Mouse (Mus musculus): ENCODE data around the gene Gm8947. TPM values are rescaled to one million over a fixed set of nuclear protein-coding genes. Genes with fewer than 3 reads are reported as not detected.
"Not testable (repeated sequence)": the region's sequence is repeated elsewhere in the genome, so short reads cannot be mapped to it uniquely, and the experiment has no call there.

Gm8947 gene
- not detected in 2 replicates for polyA plus RNA-seq (2014; fragmentation: Nextera tagmentation; extraction: Ambion mirVana)

GRCm38 (mm10) chr1:151192075-151192474 lies at the start of gene Gm8947:
TSS of gene Gm8947 (plus strand) at chr1:151192376.
- H3K9me3 ChIP-seq (ENCODE audit: control insufficient read depth, low read length); H3K9ac ChIP-seq (ENCODE audit: low read length); ATAC-seq (ENCODE audit: insufficient number of reproducible peaks, insufficient read depth, low FRiP score, low read depth); H3K27ac ChIP-seq (replicated peaks in 1 of 2; ENCODE audit: control insufficient read depth in 1 of 2, insufficient read depth in 1 of 2, low read depth in 2 of 2, low read length in 2 of 2); H3K36me3 ChIP-seq (ENCODE audit: control insufficient read depth, insufficient read depth, low read length); H3K27me3 ChIP-seq (ENCODE audit: control insufficient read depth, insufficient read depth, low read length); H3K4me1 ChIP-seq (ENCODE audit: control insufficient read depth in 2 of 2, insufficient read depth in 2 of 2, low read length in 2 of 2); H3K4me3 ChIP-seq (ENCODE audit: control insufficient read depth in 1 of 2, insufficient read depth in 1 of 2, low read depth in 1 of 2, low read length in 2 of 2); H3K4me2 ChIP-seq (ENCODE audit: low read length): not testable (repeated sequence)
- no CpG with 5 or more reads among the region's 7 CpGs for WGBS

GRCm38 (mm10) chr1:151144471-151145146 lies 47.6 kb upstream of the Gm8947 start:
- 7% methylated on average over 6 of the region's 6 CpGs for WGBS
- peak overlapping the region; percentile 76 to 85 for H3K27ac ChIP-seq (replicated peaks in 1 of 2; ENCODE audit: control insufficient read depth in 1 of 2, insufficient read depth in 1 of 2, low read depth in 2 of 2, low read length in 2 of 2)
- no peak; the same call in 1 of the 2 replicates for ATAC-seq (ENCODE audit: insufficient number of reproducible peaks, insufficient read depth, low FRiP score, low read depth)

GRCm38 (mm10) chr1:151147801-151148200 lies 44.4 kb upstream of the Gm8947 start:
- Histone ChIP-seq H3K9ac (ENCODE audit: low read length) (no peak overlapping the region), H3K4me1 (ENCODE audit: control insufficient read depth in 2 of 2, insufficient read depth in 2 of 2, low read length in 2 of 2) (peaks cover 6 to 22% of the 10 kb centered on the region in 2 experiments; a peak in 3 of 4 replicates), H3K4me3 (ENCODE audit: control insufficient read depth in 1 of 2, insufficient read depth in 1 of 2, low read depth in 1 of 2, low read length in 2 of 2) (no peak overlapping the region), H3K36me3 (ENCODE audit: control insufficient read depth, insufficient read depth, low read length) (no peaks in the 10 kb centered on the region), H3K27ac (replicated peaks in 1 of 2; ENCODE audit: control insufficient read depth in 1 of 2, insufficient read depth in 1 of 2, low read depth in 2 of 2, low read length in 2 of 2) (no peak overlapping the region), H3K4me2 (ENCODE audit: low read length) (no peak overlapping the region), H3K9me3 (ENCODE audit: control insufficient read depth, low read length) (no peaks in the 10 kb centered on the region), H3K27me3 (ENCODE audit: control insufficient read depth, insufficient read depth, low read length) (no peaks in the 10 kb centered on the region)
- ATAC-seq (ENCODE audit: insufficient number of reproducible peaks, insufficient read depth, low FRiP score, low read depth), result no peak

More at GRCm38 (mm10) chr1:151144471-151145146, 47.6 kb upstream of the Gm8947 start:
- Histone ChIP-seq H3K4me3 (ENCODE audit: control insufficient read depth in 1 of 2, insufficient read depth in 1 of 2, low read depth in 1 of 2, low read length in 2 of 2) (no peak overlapping the region), H3K4me2 (ENCODE audit: low read length) (peak overlapping the region; percentile 26; the same call in 1 of the 2 replicates), H3K9ac (ENCODE audit: low read length) (no peak overlapping the region), H3K36me3 (ENCODE audit: control insufficient read depth, insufficient read depth, low read length) (no peaks in the 10 kb centered on the region), H3K4me1 (ENCODE audit: control insufficient read depth in 2 of 2, insufficient read depth in 2 of 2, low read length in 2 of 2) (peaks cover 6 to 17% of the 10 kb centered on the region in 2 experiments; a peak in 3 of 4 replicates), H3K27me3 (ENCODE audit: control insufficient read depth, insufficient read depth, low read length) (no peaks in the 10 kb centered on the region), H3K9me3 (ENCODE audit: control insufficient read depth, low read length) (no peaks in the 10 kb centered on the region)

- WGBS, result 90% methylated on average over 7 of the region's 7 CpGs
Measured at GRCm38 (mm10) chr1:151150211-151150610, 42.0 kb upstream of the Gm8947 start.

GRCm38 (mm10) chr1:151151089-151151488 lies 41.1 kb upstream of the Gm8947 start:
- Histone ChIP-seq H3K27ac (replicated peaks in 1 of 2; ENCODE audit: control insufficient read depth in 1 of 2, insufficient read depth in 1 of 2, low read depth in 2 of 2, low read length in 2 of 2) (no peak overlapping the region), H3K4me3 (ENCODE audit: control insufficient read depth in 1 of 2, insufficient read depth in 1 of 2, low read depth in 1 of 2, low read length in 2 of 2) (no peak overlapping the region), H3K9me3 (ENCODE audit: control insufficient read depth, low read length) (no peaks in the 10 kb centered on the region), H3K36me3 (ENCODE audit: control insufficient read depth, insufficient read depth, low read length) (no peaks in the 10 kb centered on the region), H3K9ac (ENCODE audit: low read length) (no peak overlapping the region), H3K27me3 (ENCODE audit: control insufficient read depth, insufficient read depth, low read length) (no peaks in the 10 kb centered on the region), H3K4me1 (ENCODE audit: control insufficient read depth in 2 of 2, insufficient read depth in 2 of 2, low read length in 2 of 2) (peaks cover 5 to 9% of the 10 kb centered on the region in 2 experiments), H3K4me2 (ENCODE audit: low read length) (no peak overlapping the region)
- no peak for ATAC-seq (ENCODE audit: insufficient number of reproducible peaks, insufficient read depth, low FRiP score, low read depth)
- 83% methylated on average over 2 of the region's 2 CpGs for WGBS

More at GRCm38 (mm10) chr1:151150211-151150610, 42.0 kb upstream of the Gm8947 start:
- Histone ChIP-seq H3K27me3 (ENCODE audit: control insufficient read depth, insufficient read depth, low read length) (no peaks in the 10 kb centered on the region), H3K4me3 (ENCODE audit: control insufficient read depth in 1 of 2, insufficient read depth in 1 of 2, low read depth in 1 of 2, low read length in 2 of 2) (no peak overlapping the region), H3K27ac (replicated peaks in 1 of 2; ENCODE audit: control insufficient read depth in 1 of 2, insufficient read depth in 1 of 2, low read depth in 2 of 2, low read length in 2 of 2) (no peak overlapping the region), H3K9me3 (ENCODE audit: control insufficient read depth, low read length) (no peaks in the 10 kb centered on the region), H3K9ac (ENCODE audit: low read length) (no peak overlapping the region), H3K36me3 (ENCODE audit: control insufficient read depth, insufficient read depth, low read length) (no peaks in the 10 kb centered on the region), H3K4me1 (ENCODE audit: control insufficient read depth in 2 of 2, insufficient read depth in 2 of 2, low read length in 2 of 2) (peaks cover 3 to 9% of the 10 kb centered on the region in 2 experiments; a peak in 3 of 4 replicates), H3K4me2 (ENCODE audit: low read length) (no peak overlapping the region)
- no peak for ATAC-seq (ENCODE audit: insufficient number of reproducible peaks, insufficient read depth, low FRiP score, low read depth)

- H3K4me1 ChIP-seq (ENCODE audit: control insufficient read depth in 2 of 2, insufficient read depth in 2 of 2, low read length in 2 of 2), result peaks cover 9 to 21% of the 10 kb centered on the region in 2 experiments
- no peaks in the 10 kb centered on the region for H3K36me3 ChIP-seq (ENCODE audit: control insufficient read depth, insufficient read depth, low read length)
- peak overlapping the region; percentile 36 to 64 for H3K27ac ChIP-seq (replicated peaks in 1 of 2; ENCODE audit: control insufficient read depth in 1 of 2, insufficient read depth in 1 of 2, low read depth in 2 of 2, low read length in 2 of 2)
- no peak overlapping the region for H3K4me2 ChIP-seq (ENCODE audit: low read length)
- H3K9ac ChIP-seq (ENCODE audit: low read length), result no peak overlapping the region
- H3K9me3 ChIP-seq (ENCODE audit: control insufficient read depth, low read length), result no peaks in the 10 kb centered on the region
- no peaks in the 10 kb centered on the region for H3K27me3 ChIP-seq (ENCODE audit: control insufficient read depth, insufficient read depth, low read length)
- H3K4me3 ChIP-seq (ENCODE audit: control insufficient read depth in 1 of 2, insufficient read depth in 1 of 2, low read depth in 1 of 2, low read length in 2 of 2), result no peak overlapping the region
- WGBS, result 22% methylated on average over 6 of the region's 6 CpGs
- peak; percentile 80 for ATAC-seq (ENCODE audit: insufficient number of reproducible peaks, insufficient read depth, low FRiP score, low read depth)
Measured at GRCm38 (mm10) chr1:151153056-151153652, 39.0 kb upstream of the Gm8947 start.

GRCm38 (mm10) chr1:151154131-151154530 lies 38.0 kb upstream of the Gm8947 start:
- not testable (repeated sequence) for H3K27me3 ChIP-seq (ENCODE audit: control insufficient read depth, insufficient read depth, low read length); ATAC-seq (ENCODE audit: insufficient number of reproducible peaks, insufficient read depth, low FRiP score, low read depth); H3K4me2 ChIP-seq (ENCODE audit: low read length); H3K9ac ChIP-seq (ENCODE audit: low read length); H3K27ac ChIP-seq (replicated peaks in 1 of 2; ENCODE audit: control insufficient read depth in 1 of 2, insufficient read depth in 1 of 2, low read depth in 2 of 2, low read length in 2 of 2); H3K4me3 ChIP-seq (ENCODE audit: control insufficient read depth in 1 of 2, insufficient read depth in 1 of 2, low read depth in 1 of 2, low read length in 2 of 2); H3K36me3 ChIP-seq (ENCODE audit: control insufficient read depth, insufficient read depth, low read length); H3K9me3 ChIP-seq (ENCODE audit: control insufficient read depth, low read length)
- WGBS, result 85% methylated on average over 9 of the region's 9 CpGs
- H3K4me1 ChIP-seq (ENCODE audit: control insufficient read depth in 2 of 2, insufficient read depth in 2 of 2, low read length in 2 of 2), result peaks cover 9 to 21% of the 10 kb centered on the region in 2 experiments

Measured in heart, embryonic 14.5 days (tissue).